Mouse (Mus musculus): ENCODE measurements around the gene Cyp4f40. TPM values are rescaled to one million over a fixed set of nuclear protein-coding genes. Genes with fewer than 3 reads are reported as not detected.
"Not testable (repeated sequence)": the region's sequence is repeated elsewhere in the genome, so short reads cannot be mapped to it uniquely, and the experiment has no call there.

The Cyp4f40 gene
- polyA plus RNA-seq, 1 experiment from 2014 or later, result not detected

GRCm38 (mm10) chr17:32722771-32723170 lies 64.1 kb downstream of the Cyp4f40 start:
- no peak overlapping the region for H3K4me2 ChIP-seq
- ATAC-seq (ENCODE audit: low FRiP score), result no peak
- H3K27ac ChIP-seq, result no peak overlapping the region
- WGBS, result 81% methylated on average over 7 of the region's 7 CpGs
- H3K36me3 ChIP-seq, result no peaks in the 10 kb centered on the region
- no peak overlapping the region for H3K9ac ChIP-seq
- 0 out of 2 replicates have a peak, but pooled peaks cover 9% of the 10 kb centered on the region for H3K9me3 ChIP-seq
- no peaks in the 10 kb centered on the region for H3K4me1 ChIP-seq (replicated peaks)
- no peak overlapping the region for H3K4me3 ChIP-seq
- H3K27me3 ChIP-seq, result no peaks in the 10 kb centered on the region

GRCm38 (mm10) chr17:32726360-32726759 lies 67.7 kb downstream of the Cyp4f40 start:
- H3K27me3 ChIP-seq; H3K4me1 ChIP-seq (replicated peaks); H3K4me3 ChIP-seq; ATAC-seq (ENCODE audit: low FRiP score); H3K4me2 ChIP-seq; H3K9me3 ChIP-seq; H3K27ac ChIP-seq; H3K9ac ChIP-seq; H3K36me3 ChIP-seq: not testable (repeated sequence)

Other genes with a start within 250 kb of the Cyp4f40 start
- 0.12 TPM in 1 of 2 replicates, not detected in the other for gene Pglyrp2, start 234.7 kb upstream of the Cyp4f40 start, polyA plus RNA-seq (2015; fragmentation: Nextera tagmentation; extraction: Ambion mirVana)
- 1.3 and 1.4 TPM in 2 replicates for gene Cyp4f39, start 206.2 kb upstream of the Cyp4f40 start, polyA plus RNA-seq (2015; fragmentation: Nextera tagmentation; extraction: Ambion mirVana)
- gene Cyp4f17, start 152.8 kb upstream of the Cyp4f40 start, polyA plus RNA-seq (2015; fragmentation: Nextera tagmentation; extraction: Ambion mirVana), result 12.8 and 13.1 TPM in 2 replicates
- 19.9 and 23.4 TPM in 2 replicates for gene Cyp4f16, start 122.3 kb upstream of the Cyp4f40 start, polyA plus RNA-seq (2015; fragmentation: Nextera tagmentation; extraction: Ambion mirVana)
- gene Cyp4f37, start 37.6 kb upstream of the Cyp4f40 start, polyA plus RNA-seq (2015; fragmentation: Nextera tagmentation; extraction: Ambion mirVana), result 1.1 TPM in 1 of 2 replicates, not detected in the other
- 1.8 and 2.0 TPM in 2 replicates for gene Cyp4f15, start 26.7 kb downstream of the Cyp4f40 start, polyA plus RNA-seq (2015; fragmentation: Nextera tagmentation; extraction: Ambion mirVana)
- 43.7 and 46.1 TPM in 2 replicates for gene Zfp871, start 129.4 kb downstream of the Cyp4f40 start, polyA plus RNA-seq (2015; fragmentation: Nextera tagmentation; extraction: Ambion mirVana)
- gene Zfp811, start 151.0 kb downstream of the Cyp4f40 start, polyA plus RNA-seq (2015; fragmentation: Nextera tagmentation; extraction: Ambion mirVana), result 63.9 and 71.5 TPM in 2 replicates
- 20.1 and 22.2 TPM in 2 replicates for gene Zfp799, start 171.4 kb downstream of the Cyp4f40 start, polyA plus RNA-seq (2015; fragmentation: Nextera tagmentation; extraction: Ambion mirVana)
- 7.4 and 7.8 TPM in 2 replicates for gene Zfp870, start 232.7 kb downstream of the Cyp4f40 start, polyA plus RNA-seq (2015; fragmentation: Nextera tagmentation; extraction: Ambion mirVana)

Data from hindbrain, embryonic 13.5 days (tissue).